Mouse (Mus musculus) stomach, embryonic 15.5 days (tissue): ENCODE measurements around the gene Hspa12a. TPM values are rescaled to one million over a fixed set of nuclear protein-coding genes. Genes with fewer than 3 reads are reported as not detected.

Source experiments
- ATAC-seq: fragments of 200-750 bp; cut with Nextera tagmentation; 2 replicates; pipeline ENCODE4 v1.8.0; 2017; ENCODE audit warnings: low read depth, moderate number of reproducible peaks, moderate TSS enrichment; ENCODE audit not compliant: insufficient read depth, low FRiP score
- H3K27ac ChIP-seq: fragments of 300-500 bp; sonication (generic); 2 replicates; pipeline ENCODE4 v1.5.1; 2015; ENCODE audit warnings: mild to moderate bottlenecking, inconsistent platforms
- H3K27me3 ChIP-seq: fragments of 300-500 bp; sonication (generic); replicated peaks from 2 replicates; pipeline ENCODE4 v1.6.1; 2015; ENCODE audit warnings: inconsistent platforms
- H3K36me3 ChIP-seq: fragments of 300-500 bp; sonication (generic); 2 replicates; pipeline ENCODE4 v1.6.1; 2015; ENCODE audit warnings: inconsistent platforms
- H3K4me1 ChIP-seq: fragments of 300-500 bp; sonication (generic); 2 replicates; pipeline ENCODE4 v1.6.1; 2015; ENCODE audit warnings: inconsistent platforms
- H3K4me2 ChIP-seq: fragments of 300-500 bp; sonication (generic); 2 replicates; pipeline ENCODE4 v1.6.1; 2015; ENCODE audit warnings: mild to moderate bottlenecking, inconsistent platforms
- H3K4me3 ChIP-seq: fragments of 300-500 bp; sonication (generic); replicated peaks from 2 replicates; pipeline ENCODE4 v1.5.1; 2015; ENCODE audit warnings: inconsistent platforms
- H3K9ac ChIP-seq: fragments of 300-500 bp; sonication (generic); 2 replicates; pipeline ENCODE4 v1.6.1; 2015; ENCODE audit warnings: inconsistent platforms
- H3K9me3 ChIP-seq: fragments of 300-500 bp; sonication (generic); 2 replicates; pipeline ENCODE4 v1.6.1; 2016; ENCODE audit warnings: inconsistent platforms
- WGBS: fragments of 180-500 bp; shearing (Covaris S2); methylation state at CpG from one replicate; pipeline ENCODE4 v1.1.7; 2015; 5-methylcytosine and 5-hydroxymethylcytosine counted together
- polyA plus RNA-seq: library from polyadenylated mRNA; unstranded; fragments of >200 nt; fragmentation: Nextera tagmentation; extraction: Ambion mirVana; gene quantifications from 2 replicates; pipeline ENCODE4 v1.2.1, GENCODE M21; 2015

Hspa12a gene
- polyA plus RNA-seq, 1 experiment from 2014 or later: 6.0 TPM

DNA sequence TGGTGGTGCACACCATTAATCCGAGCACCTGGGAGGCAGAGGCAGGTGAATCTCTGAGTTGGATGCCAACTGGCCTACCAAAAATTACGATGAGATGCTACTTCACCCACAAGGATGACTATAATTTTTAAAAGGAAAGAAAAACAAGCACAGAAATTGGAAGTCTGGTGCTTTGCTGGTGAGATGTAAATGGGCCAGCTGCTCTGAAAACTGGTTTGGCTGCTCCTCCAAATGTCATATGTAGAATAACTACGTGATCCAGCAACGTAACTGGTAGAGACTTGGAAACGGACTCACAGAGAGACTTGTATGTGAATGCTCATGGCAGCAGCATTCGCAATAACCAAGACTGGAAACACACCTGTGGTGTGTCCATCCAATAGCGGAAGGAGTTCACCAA lies 113.3 kb downstream of the Hspa12a start:
- Histone ChIP-seq H3K27ac (no peak overlapping the region), H3K4me3 (no peak overlapping the region), H3K9ac (no peak overlapping the region), H3K36me3 (no peaks in the 10 kb centered on the region), H3K4me1 (no peaks in the 10 kb centered on the region), H3K4me2 (no peak overlapping the region), H3K9me3 (no peaks in the 10 kb centered on the region), H3K27me3 (no peaks in the 10 kb centered on the region)
- 82% methylated on average over 7 of the region's 7 CpGs for WGBS
- no peak for ATAC-seq

DNA sequence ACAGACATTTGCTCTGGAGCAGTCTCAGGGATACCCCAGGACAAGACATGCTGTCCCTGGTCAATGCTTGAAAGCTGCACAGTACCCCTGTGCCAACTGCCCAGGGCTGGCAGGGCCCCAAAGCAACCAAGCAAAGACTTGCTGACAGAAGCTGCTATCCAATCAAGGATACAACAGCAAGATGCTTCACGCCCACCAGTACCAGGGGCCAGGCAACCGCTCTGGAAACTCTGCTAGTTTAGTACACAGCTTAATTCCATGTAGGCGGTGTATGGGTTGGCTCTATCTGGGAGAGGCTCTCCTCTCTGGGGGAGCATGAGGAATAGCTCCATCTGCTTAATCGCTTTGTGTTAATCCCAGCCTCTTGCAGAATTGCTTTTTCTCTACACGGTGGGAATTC lies 113.9 kb downstream of the Hspa12a start:
- H3K4me2 ChIP-seq: no peak overlapping the region
- 81% methylated on average over 5 of the region's 5 CpGs for WGBS
- no peak for ATAC-seq

DNA sequence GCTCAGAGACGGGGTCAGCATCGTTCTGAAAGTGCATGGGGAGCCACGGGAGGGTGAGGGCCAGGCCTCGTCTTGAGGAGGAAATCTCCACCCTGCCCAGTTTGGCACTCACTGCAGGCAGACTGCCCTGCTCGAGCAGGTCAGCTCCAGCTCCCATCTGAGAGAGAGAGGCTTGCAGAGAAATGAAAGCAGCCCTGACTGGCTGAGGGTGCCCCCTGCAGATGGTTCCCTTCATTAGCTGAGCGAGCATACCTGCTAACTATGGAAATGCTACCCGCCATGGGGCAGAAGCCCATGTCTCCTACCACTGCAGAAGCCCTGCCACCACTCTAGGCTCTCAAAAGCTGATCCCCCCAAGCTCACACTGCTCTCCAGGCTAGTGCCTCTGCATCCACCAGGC lies 115.8 kb downstream of the Hspa12a start:
- no peak for ATAC-seq
- 67% methylated on average over 7 of the region's 7 CpGs for WGBS
- H3K27ac ChIP-seq: no peak overlapping the region

More for the DNA sequence above, 113.9 kb downstream of the Hspa12a start:
- H3K36me3 ChIP-seq: no peaks in the 10 kb centered on the region
- H3K9ac ChIP-seq: no peak overlapping the region
- H3K27me3 ChIP-seq: no peaks in the 10 kb centered on the region
- H3K4me1 ChIP-seq: no peaks in the 10 kb centered on the region
- no peak overlapping the region for H3K27ac ChIP-seq
- no peaks in the 10 kb centered on the region for H3K9me3 ChIP-seq
- H3K4me3 ChIP-seq: no peak overlapping the region

DNA sequence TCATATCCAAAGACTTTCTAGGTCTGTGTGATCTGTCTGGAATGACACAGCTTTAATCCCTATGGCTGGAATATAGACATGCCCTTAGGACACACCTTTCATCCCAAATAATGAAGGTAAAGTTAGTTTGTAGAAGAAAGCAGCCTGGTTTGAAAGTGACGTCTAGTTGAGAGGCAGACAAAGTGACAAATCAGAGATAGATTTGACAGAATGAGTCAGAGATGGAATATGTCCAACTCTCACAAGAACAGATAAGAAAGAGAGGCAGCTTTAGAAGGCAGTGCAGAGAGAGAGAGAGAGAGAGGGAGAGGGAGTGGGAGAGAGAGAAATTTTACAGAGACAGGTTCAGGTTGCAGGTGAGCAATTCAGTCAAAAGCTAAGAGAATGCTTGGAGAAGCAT lies 119.1 kb downstream of the Hspa12a start:
- H3K36me3 ChIP-seq: no peaks in the 10 kb centered on the region
- H3K4me1 ChIP-seq: no peaks in the 10 kb centered on the region
- no peaks in the 10 kb centered on the region for H3K27me3 ChIP-seq
- WGBS: 65% methylated on average over 1 of the region's 1 CpGs
- H3K9me3 ChIP-seq: no peaks in the 10 kb centered on the region
- H3K4me3 ChIP-seq: no peak overlapping the region
- H3K27ac ChIP-seq: no peak overlapping the region
- no peak overlapping the region for H3K4me2 ChIP-seq
- no peak for ATAC-seq
- no peak overlapping the region for H3K9ac ChIP-seq

More for the DNA sequence above, 115.8 kb downstream of the Hspa12a start:
- H3K4me3 ChIP-seq: no peak overlapping the region
- no peaks in the 10 kb centered on the region for H3K36me3 ChIP-seq
- no peak overlapping the region for H3K9ac ChIP-seq
- H3K4me1 ChIP-seq: no peaks in the 10 kb centered on the region
- no peaks in the 10 kb centered on the region for H3K27me3 ChIP-seq
- H3K4me2 ChIP-seq: no peak overlapping the region
- no peaks in the 10 kb centered on the region for H3K9me3 ChIP-seq

DNA sequence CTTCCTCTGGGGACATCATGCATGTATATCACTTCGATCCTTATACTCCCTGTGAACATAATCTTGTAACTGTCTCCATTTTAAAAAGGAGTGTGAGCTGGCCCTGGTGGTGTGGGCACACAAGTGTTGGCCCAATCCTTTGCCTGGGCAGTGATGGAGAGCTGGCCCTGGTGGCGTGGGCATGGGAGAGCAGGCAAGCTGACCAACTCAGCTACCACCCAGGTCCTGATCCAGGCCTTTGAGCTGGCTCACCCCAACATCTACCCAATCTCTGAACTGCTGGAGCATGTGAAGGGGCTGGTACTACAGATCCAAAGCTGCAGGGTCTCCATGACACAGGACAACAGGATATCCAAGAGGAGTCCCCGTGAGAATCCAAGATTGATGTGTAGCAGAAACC lies 120.2 kb downstream of the Hspa12a start:
- Histone ChIP-seq H3K9me3 (no peaks in the 10 kb centered on the region), H3K27ac (no peak overlapping the region), H3K36me3 (no peaks in the 10 kb centered on the region), H3K4me1 (no peaks in the 10 kb centered on the region), H3K4me3 (no peak overlapping the region), H3K9ac (no peak overlapping the region), H3K4me2 (no peak overlapping the region), H3K27me3 (no peaks in the 10 kb centered on the region)
- 72% methylated on average over 3 of the region's 3 CpGs for WGBS
- no peak for ATAC-seq

DNA sequence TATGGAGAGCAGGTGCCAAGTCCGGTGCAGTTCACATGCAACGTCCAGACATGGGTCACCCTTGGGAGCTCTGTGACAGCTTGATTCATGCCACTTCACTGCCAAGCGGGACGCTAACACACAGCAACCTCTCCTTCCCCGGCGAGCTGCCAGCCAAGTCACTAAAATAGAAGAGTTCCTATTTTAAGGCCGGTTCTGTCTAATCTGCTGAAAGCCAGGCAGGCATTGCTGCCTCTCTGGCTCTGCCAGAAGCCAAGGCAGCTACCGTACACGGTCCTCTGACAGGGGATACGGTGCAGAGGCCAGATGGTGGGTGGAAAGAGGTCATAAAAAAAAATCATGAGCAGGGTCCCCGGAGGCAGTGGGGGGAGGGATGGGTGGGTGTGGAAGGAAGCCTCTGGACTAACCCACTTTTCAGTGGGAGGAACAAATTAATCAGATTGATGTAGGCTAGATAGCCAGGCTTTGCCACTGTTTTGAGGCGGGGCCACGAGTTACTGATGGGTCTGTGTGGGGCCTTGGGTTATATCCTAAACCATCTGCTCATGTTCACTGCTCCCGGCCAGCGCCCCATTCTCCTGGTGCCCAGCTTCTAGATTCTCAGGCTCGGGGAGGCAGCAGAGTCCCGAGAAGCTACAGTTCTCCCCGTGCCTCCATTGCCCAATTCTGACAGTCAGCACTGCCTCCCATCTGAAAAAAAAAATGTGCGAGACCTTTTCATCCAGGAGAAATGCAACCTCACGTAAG lies 120.8 kb downstream of the Hspa12a start:
- no peak overlapping the region for H3K27ac ChIP-seq
- H3K27me3 ChIP-seq: no peaks in the 10 kb centered on the region
- ATAC-seq: no peak
- no peak overlapping the region for H3K9ac ChIP-seq
- no peaks in the 10 kb centered on the region for H3K36me3 ChIP-seq
- no peak overlapping the region for H3K4me3 ChIP-seq
- no peaks in the 10 kb centered on the region for H3K9me3 ChIP-seq
- no peak overlapping the region for H3K4me2 ChIP-seq
- no peaks in the 10 kb centered on the region for H3K4me1 ChIP-seq
- whole genome bisulfite sequencing: 68% methylated on average over 20 of the region's 20 CpGs

DNA sequence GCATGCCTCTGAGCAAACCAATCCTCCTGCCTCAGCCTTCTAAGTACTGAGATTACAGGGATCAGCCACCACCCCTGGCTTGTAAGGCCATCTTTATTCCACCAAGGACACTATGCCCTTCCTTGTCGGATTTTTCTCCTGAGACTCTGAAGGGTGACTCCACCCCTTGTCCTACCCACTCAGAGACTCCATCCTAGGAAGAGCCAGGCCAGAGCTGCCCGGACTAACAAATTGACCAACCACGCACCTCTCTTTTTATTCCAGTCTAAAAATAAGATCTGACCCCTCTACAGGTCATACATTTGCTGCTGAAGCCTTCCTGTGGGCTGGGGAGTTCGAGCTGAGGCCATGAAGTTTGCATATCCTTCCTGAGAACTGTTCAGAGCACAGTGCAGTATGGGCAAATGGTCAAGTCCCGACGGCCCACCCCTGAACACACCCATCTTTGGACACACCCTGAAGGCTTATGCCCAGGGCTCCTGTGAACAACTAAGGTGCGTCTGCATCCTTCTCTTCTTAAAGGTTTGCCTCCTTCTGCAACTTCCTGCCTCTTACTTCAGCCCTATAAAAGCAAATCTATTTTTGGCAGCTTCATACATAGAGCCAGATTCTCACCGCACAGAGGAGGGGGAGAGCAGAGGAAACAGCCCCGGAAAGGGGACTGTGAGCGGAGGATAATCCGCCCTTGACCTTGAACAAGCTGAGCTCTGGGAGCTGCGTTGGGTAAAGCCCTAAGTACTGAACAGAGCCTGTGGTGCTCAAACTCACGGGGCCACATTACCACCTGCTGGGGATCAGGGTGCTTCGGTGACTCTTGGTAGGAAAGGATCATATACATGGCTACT lies 124.7 kb downstream of the Hspa12a start:
- Histone ChIP-seq H3K4me1 (no peaks in the 10 kb centered on the region), H3K4me3 (no peak overlapping the region), H3K9ac (no peak overlapping the region), H3K27ac (no peak overlapping the region), H3K36me3 (no peaks in the 10 kb centered on the region), H3K27me3 (no peaks in the 10 kb centered on the region), H3K4me2 (no peak overlapping the region), H3K9me3 (no peaks in the 10 kb centered on the region)
- no peak for ATAC-seq
- WGBS: 69% methylated on average over 14 of the region's 14 CpGs

DNA sequence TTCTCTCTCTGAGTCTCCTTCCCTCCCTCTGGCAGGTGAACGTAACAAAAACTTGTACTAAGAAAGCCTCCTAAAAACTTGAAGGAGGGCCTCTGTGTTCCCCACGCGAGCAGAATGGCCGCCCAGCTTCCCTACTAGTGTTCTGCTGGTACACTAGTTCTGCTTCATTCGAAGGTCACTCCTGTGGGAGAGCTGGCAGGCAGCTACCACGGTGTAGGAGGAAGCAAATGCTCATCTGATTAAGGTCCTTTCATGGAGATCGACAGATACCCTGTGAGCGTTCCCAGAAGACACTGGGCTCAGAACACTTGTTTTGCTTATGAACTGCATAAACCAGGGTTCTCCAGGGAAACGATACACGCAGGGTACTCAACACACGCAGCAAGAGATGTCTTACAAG lies 126.1 kb downstream of the Hspa12a start:
- Histone ChIP-seq H3K27ac (no peak overlapping the region), H3K27me3 (no peaks in the 10 kb centered on the region), H3K4me1 (no peaks in the 10 kb centered on the region), H3K4me3 (no peak overlapping the region), H3K9ac (no peak overlapping the region), H3K4me2 (no peak overlapping the region), H3K36me3 (no peaks in the 10 kb centered on the region), H3K9me3 (no peaks in the 10 kb centered on the region)
- WGBS: 80% methylated on average over 11 of the region's 11 CpGs
- no peak for ATAC-seq

DNA sequence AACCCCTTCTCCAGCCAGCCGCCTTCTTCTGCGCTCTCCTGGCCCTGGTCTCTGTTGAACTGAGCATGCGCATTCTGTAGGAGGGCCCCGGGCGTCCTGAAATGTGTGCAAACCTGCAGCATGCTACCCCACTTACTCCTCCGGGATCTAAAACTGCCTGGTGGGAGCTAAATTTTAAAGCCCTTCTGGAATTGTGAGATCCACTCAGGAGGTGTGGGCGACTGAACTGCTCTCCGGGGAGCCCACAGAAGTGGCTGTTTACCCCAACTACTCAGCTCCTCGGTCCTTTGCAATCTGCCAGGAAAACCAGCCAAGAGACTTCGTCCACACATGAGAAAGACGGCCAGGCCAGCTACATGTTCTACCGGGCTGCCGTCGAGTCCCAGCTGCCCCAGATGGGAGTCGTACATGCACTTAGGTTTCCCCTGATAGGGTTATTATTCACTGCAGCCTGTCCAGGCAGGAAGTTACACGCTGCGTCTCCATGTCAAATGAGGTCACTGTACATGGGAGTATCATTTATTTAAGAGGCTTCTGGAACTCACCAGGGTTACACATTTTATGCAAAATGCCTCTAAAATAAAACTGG lies 126.9 kb downstream of the Hspa12a start:
- Histone ChIP-seq H3K9me3 (no peaks in the 10 kb centered on the region), H3K27me3 (no peaks in the 10 kb centered on the region), H3K4me2 (no peak overlapping the region), H3K4me1 (no peaks in the 10 kb centered on the region), H3K4me3 (no peak overlapping the region), H3K9ac (no peak overlapping the region), H3K36me3 (no peaks in the 10 kb centered on the region), H3K27ac (0 out of 2 replicates have a peak overlapping the region, but pooled peaks have one; percentile 2)
- 53% methylated on average over 17 of the region's 17 CpGs for WGBS
- no peak for ATAC-seq

DNA sequence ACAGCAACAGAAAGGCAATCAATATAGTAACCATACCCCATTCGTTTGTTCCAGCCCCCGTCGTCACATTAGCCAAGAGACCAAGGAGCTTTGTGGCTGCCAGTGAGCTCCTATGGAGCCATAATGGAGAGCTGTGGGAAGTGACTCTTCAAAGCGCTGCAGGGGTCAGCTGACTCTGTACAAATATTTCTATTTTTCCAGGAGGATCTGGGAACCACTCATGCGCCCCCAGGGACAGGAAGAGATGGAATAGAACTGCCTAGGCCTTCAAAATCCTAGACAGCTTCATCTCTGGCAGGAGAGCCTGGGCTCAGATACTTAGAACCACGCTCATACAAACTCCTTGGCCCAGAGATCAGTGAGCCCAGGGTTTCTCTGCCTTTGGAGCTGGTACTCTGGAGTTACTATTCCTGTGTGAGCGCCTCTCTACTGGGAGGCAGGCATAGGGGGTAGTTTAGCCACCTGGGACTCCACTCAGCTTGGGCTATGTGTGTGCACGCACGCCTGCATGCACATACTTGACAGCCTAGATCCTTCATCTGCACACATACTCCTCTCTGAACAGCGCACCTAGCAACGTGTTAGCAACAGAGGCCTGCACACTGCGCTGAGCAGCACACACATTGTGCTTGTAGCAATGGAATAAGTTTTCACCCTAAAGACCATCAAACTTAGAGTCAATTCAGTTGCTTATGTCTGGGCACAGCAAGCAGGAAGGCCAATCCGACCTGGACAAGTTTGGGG lies 128.1 kb downstream of the Hspa12a start:
- Histone ChIP-seq H3K27me3 (no peaks in the 10 kb centered on the region), H3K9me3 (no peaks in the 10 kb centered on the region), H3K36me3 (no peaks in the 10 kb centered on the region), H3K4me1 (no peaks in the 10 kb centered on the region), H3K4me2 (no peak overlapping the region), H3K27ac (no peak overlapping the region), H3K4me3 (no peak overlapping the region), H3K9ac (no peak overlapping the region)
- WGBS: 78% methylated on average over 13 of the region's 13 CpGs
- ATAC-seq: no peak

GRCm38 (mm10) chr19:58810536-58810935 lies 132.9 kb downstream of the Hspa12a start:
- Histone ChIP-seq H3K9me3 (no peaks in the 10 kb centered on the region), H3K4me2 (no peak overlapping the region), H3K4me1 (no peaks in the 10 kb centered on the region), H3K27ac (no peak overlapping the region), H3K36me3 (no peaks in the 10 kb centered on the region), H3K9ac (no peak overlapping the region), H3K4me3 (no peak overlapping the region), H3K27me3 (no peaks in the 10 kb centered on the region)
- no peak for ATAC-seq
- 73% methylated on average over 5 of the region's 5 CpGs for WGBS
